Mouse (Mus musculus) heart, embryonic 10.5 days (tissue): ENCODE measurements around the gene Kcnh2. TPM values are rescaled to one million over a fixed set of nuclear protein-coding genes. Genes with fewer than 3 reads are reported as not detected.
"Not testable (repeated sequence)": the region's sequence is repeated elsewhere in the genome, so short reads cannot be mapped to it uniquely, and the experiment has no call there.

ENCODE experiments used
- DNase-seq: peaks from one replicate; pipeline ENCODE4 v3.0.0-alpha.2; 2017; ENCODE audit warnings: low spot score
- H3K27ac ChIP-seq: fragments of 300-500 bp; sonication (generic); 2 replicates; pipeline ENCODE4 v1.5.1; 2016; ENCODE audit warnings: mild to moderate bottlenecking
- H3K27me3 ChIP-seq: fragments of 300-500 bp; sonication (generic); 2 replicates; pipeline ENCODE4 v1.6.1; 2016; ENCODE audit warnings: mild to moderate bottlenecking; ENCODE audit not compliant: poor library complexity, insufficient read depth, severe bottlenecking
- H3K36me3 ChIP-seq: fragments of 300-500 bp; sonication (generic); 2 replicates; pipeline ENCODE4 v1.6.1; 2016; ENCODE audit warnings: mild to moderate bottlenecking, moderate library complexity
- H3K4me1 ChIP-seq: fragments of 300-500 bp; sonication (generic); 2 replicates; pipeline ENCODE4 v1.6.1; 2016; ENCODE audit warnings: mild to moderate bottlenecking
- H3K4me3 ChIP-seq: fragments of 300-500 bp; sonication (generic); 2 replicates; pipeline ENCODE4 v1.5.1; 2016; ENCODE audit warnings: mild to moderate bottlenecking, moderate library complexity
- H3K9me3 ChIP-seq: fragments of 300-500 bp; sonication (generic); 2 replicates; pipeline ENCODE4 v1.6.1; 2016; ENCODE audit warnings: mild to moderate bottlenecking, moderate library complexity
- WGBS: fragments of 180-500 bp; shearing (Covaris S2); methylation state at CpG from one replicate; pipeline ENCODE4 v1.1.7; 2016; 5-methylcytosine and 5-hydroxymethylcytosine counted together
- polyA plus RNA-seq: library from polyadenylated mRNA; unstranded; fragments of >200 nt; fragmentation: Nextera tagmentation; extraction: Ambion mirVana; gene quantifications from 2 replicates; pipeline ENCODE4 v1.2.1, GENCODE M21; 2016

Kcnh2 gene
- 28.8 and 32.2 TPM in 2 replicates for polyA plus RNA-seq

DNA sequence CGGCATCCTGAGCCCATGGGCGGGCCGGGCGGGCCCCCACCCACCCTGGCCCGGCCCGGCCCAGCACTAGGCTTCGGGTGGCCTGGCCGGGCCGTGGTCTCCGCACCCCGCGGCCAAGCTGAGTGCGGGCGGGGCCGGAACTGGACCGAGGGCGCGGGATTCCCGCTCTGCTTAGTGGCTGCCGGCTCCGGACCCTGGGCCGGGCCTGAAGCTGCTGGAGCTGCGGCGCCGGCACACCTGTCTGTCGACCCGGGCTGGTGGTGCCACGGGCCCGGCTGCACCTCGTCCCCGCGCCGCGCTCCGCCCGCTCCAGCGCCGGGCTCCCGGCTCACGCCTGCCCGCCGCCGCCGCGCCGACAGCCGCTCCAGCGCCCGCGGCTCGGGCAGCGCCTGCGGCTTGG, at the start of gene Kcnh2:
Gene Kcnh2 (minus strand): TSS at position 327 of the 400 bp plus-strand sequence.
- peaks cover 18% of the 10 kb centered on the region for H3K36me3 ChIP-seq
- peaks cover 77% of the 10 kb centered on the region for H3K4me1 ChIP-seq
- 1% methylated on average over 52 of the region's 53 CpGs for WGBS
- peak within 1 kb of the TSS; percentile 88 for H3K4me3 ChIP-seq
- DNase-seq = no peak
- H3K27me3 ChIP-seq = peaks cover 35% of the 10 kb centered on the region
- no peaks in the 10 kb centered on the region for H3K9me3 ChIP-seq
- peak within 1 kb of the TSS; percentile 99 for H3K27ac ChIP-seq

DNA sequence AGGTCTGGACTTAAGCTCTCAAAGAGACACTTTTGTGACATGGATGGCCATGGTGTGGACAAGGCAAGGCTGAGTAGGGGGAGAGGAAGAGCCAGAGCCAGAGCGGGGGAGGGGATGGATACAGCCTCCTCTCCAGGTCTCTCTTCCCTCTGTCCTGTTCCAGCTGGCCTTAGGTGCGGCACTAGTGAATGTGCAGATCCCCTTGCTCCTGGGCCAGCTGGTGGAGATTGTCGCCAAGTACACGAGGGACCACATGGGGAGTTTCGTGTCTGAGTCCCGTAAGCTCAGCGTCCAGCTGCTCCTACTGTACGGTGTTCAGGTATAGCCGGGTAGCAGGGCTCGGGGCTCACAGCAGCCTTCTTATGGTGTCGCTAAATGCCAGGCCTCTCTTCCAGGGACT, 49.0 kb upstream of the Kcnh2 start:
- Histone ChIP-seq H3K4me3 (no peak overlapping the region), H3K4me1 (peaks cover 35% of the 10 kb centered on the region), H3K9me3 (no peaks in the 10 kb centered on the region), H3K27me3 (no peaks in the 10 kb centered on the region), H3K36me3 (peaks cover 56% of the 10 kb centered on the region), H3K27ac (no peak overlapping the region)
- WGBS = 90% methylated on average over 11 of the region's 11 CpGs
- DNase-seq = no peak

DNA sequence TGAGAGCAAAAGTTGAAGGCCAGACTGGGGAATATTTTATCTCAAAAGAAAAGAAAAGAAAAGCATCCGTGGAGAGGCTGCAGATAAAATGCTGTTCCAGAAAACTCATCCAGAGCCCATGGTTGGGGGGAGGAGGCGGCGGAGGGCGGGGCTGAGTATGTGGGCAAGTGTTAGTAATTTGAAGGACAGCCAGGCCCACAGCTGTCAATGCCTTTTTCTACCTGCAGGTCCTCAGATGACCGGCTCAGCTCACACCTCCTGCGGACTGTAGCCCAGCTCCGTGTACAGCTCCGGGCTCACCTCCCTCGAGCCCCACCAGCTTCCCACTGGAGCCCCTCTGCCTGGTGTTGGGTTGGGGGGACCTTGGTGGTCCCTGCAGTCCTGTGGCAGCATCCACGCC, 48.3 kb upstream of the Kcnh2 start:
- H3K27ac ChIP-seq = no peak overlapping the region
- peaks cover 51% of the 10 kb centered on the region for H3K36me3 ChIP-seq
- no peaks in the 10 kb centered on the region for H3K27me3 ChIP-seq
- H3K9me3 ChIP-seq = no peaks in the 10 kb centered on the region
- peaks cover 34% of the 10 kb centered on the region for H3K4me1 ChIP-seq
- DNase-seq = no peak
- no peak overlapping the region for H3K4me3 ChIP-seq
- 77% methylated on average over 10 of the region's 10 CpGs for WGBS

DNA sequence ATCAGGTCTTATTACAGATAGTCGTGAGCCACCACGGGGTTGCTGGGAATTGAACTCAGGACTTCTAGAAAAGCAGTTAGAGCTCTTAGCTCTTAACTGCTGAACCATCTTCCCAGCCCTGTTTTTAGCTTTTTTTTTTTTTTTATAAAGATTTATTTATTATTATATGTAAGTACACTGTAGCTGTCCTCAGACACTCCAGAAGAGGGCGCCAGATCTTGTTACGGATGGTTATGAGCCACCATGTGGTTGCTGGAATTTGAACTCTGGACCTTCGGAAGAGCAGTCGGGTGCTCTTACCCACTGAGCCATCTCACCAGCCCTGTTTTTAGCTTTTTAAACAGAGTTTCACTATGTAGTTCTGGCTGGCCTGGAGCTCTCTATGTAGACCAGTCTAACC, 44.9 kb upstream of the Kcnh2 start:
- 83% methylated on average over 6 of the region's 6 CpGs for WGBS

DNA sequence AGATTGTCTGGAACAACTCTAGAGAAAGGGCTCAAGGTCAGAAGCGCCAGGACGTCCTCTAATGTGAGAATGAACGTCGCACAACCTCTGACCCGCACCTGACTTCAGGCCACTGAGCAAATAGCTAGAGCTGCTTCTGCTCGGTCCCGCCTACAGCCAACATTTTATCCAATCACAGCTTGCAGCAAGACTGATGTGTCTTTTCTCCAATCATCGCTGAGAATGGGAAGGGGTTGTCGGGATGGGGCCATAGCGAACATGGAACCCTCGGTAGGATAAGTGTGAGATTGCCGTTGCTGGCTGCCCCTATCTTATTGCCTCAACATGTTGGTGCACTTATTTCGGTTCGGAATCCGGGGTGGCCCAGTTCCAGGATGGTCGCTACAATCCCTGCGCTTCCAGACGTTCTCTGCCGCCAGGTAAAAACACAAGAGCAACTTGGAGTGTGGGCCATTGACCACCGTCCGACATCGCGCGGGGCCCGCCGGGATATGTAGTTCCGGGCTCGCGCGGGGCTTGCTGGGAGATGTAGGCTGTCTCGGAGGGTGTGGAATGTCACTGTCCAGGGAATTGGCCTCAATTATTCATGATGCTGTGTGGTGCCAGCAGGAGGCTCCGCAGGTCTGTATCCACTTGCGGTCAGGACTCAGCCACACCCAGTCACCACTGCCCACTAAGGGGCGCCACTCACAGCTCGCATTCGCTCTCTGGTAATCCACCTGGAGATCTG, 42.9 kb upstream of the Kcnh2 start:
- Histone ChIP-seq H3K27ac (peak overlapping the region; percentile 96), H3K9me3 (no peaks in the 10 kb centered on the region), H3K27me3 (peaks cover 4% of the 10 kb centered on the region; the same call in 1 of the 2 replicates), H3K4me1 (peaks cover 42% of the 10 kb centered on the region), H3K4me3 (peak overlapping the region; percentile 74), H3K36me3 (peaks cover 5% of the 10 kb centered on the region; the same call in 1 of the 2 replicates)
- 2% methylated on average over 36 of the region's 36 CpGs for WGBS
- peak; percentile 98 for DNase-seq

More for the DNA sequence above, 44.9 kb upstream of the Kcnh2 start:
- H3K4me3 ChIP-seq, H3K27me3 ChIP-seq, H3K27ac ChIP-seq, H3K9me3 ChIP-seq, DNase-seq: not testable (repeated sequence)
- H3K4me1 ChIP-seq = peaks cover 46% of the 10 kb centered on the region
- peaks cover 20% of the 10 kb centered on the region for H3K36me3 ChIP-seq

DNA sequence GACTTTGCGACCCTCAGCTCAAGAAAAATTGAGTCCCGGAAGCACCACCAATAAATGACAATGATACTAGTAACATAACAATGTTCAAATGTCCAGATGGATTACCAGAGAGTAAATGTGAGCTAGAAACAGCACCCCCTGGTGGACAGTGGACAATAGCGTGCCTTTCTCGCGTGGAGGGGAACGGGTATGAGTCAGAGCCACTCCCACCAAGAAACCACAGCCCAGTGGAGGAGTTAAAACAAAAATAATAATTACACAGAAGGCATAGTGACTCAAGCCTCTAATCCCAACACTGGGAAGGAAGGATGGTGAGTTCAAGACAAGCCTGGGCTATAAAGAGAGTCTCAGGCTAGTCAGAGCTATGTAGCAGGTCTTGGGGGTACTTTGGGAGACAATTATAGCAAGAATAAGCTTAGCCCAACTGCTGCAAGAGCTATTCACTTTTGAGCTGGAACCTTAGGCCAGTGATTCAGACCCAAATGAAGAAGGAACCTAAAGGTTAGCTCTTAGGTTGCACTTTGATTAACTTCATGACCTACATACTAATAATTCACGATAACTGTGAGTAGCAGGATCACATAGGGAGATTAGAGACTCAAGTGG, 42.1 kb upstream of the Kcnh2 start, which contains the start of gene Abcb8:
Gene Abcb8 (plus strand): TSS at position 272 of the 606 bp plus-strand sequence.
- Histone ChIP-seq H3K4me3 (peak within 1 kb of the TSS; percentile 74), H3K36me3 (peaks cover 2% of the 10 kb centered on the region; the same call in 1 of the 2 replicates), H3K27me3 (peaks cover 8% of the 10 kb centered on the region; the same call in 1 of the 2 replicates), H3K27ac (peak within 1 kb of the TSS; percentile 96), H3K9me3 (no peaks in the 10 kb centered on the region), H3K4me1 (peaks cover 44% of the 10 kb centered on the region)
- peak; percentile 87 for DNase-seq
- 20% methylated on average over 7 of the region's 7 CpGs for whole genome bisulfite sequencing

DNA sequence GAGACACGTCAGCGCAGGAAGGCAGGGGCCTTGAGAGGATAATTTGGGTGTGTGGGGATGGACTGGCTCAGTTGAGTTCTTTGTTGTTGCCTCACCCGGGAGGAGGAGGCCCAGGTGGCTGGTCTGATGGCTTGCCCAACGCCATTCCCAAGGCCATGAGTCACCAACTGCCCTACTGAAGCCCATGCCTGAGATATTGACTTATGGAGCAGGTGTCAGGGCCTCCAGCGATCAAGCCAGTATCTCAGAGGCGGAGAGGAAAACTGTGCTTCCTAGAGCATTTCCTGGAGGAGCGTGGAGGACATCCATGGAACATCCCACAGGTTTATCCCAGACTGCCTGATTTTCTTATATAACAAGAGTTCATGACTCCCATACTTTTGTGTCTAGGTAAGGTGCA, 41.3 kb upstream of the Kcnh2 start:
- H3K27me3 ChIP-seq = peaks cover 16% of the 10 kb centered on the region
- 0 out of 2 replicates have a peak overlapping the region, but pooled peaks have one; percentile 1 for H3K27ac ChIP-seq
- WGBS = 63% methylated on average over 7 of the region's 7 CpGs

DNA sequence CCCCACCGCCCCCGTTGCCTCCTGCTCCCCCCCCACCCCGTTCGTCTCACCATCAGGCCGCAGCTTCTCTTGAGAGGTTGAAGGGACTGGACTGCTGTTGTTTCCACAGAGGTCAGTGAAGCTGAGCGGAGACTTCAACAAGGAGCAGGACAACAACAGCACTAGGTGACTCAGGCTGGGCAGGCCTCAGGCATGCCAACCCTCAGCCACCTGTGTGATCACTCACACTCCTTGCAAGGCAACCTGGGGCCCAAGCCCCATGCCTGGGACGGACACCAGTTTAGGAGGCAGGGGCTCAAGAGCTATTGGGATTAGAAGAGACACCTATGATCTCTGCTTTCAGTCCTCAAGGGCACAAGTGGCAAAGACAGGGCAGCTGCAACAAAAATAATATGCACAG, 40.5 kb upstream of the Kcnh2 start, which contains the start of gene Atg9b:
Gene Atg9b (minus strand): TSS at position 280 of the 400 bp plus-strand sequence.
- Histone ChIP-seq H3K9me3 (no peaks in the 10 kb centered on the region), H3K4me1 (peaks cover 55% of the 10 kb centered on the region), H3K27ac (0 out of 2 replicates have a peak within 1 kb of the TSS, but pooled peaks have one; percentile 1), H3K27me3 (peaks cover 24% of the 10 kb centered on the region), H3K36me3 (peaks cover 2% of the 10 kb centered on the region; the same call in 1 of the 2 replicates), H3K4me3 (no peak within 1 kb of the TSS)
- no peak for DNase-seq
- 78% methylated on average over 7 of the region's 7 CpGs for WGBS

More for the DNA sequence above, 41.3 kb upstream of the Kcnh2 start:
- Histone ChIP-seq H3K36me3 (peaks cover 2% of the 10 kb centered on the region; the same call in 1 of the 2 replicates), H3K4me3 (no peak overlapping the region), H3K9me3 (no peaks in the 10 kb centered on the region), H3K4me1 (peaks cover 46% of the 10 kb centered on the region)
- DNase-seq = no peak

DNA sequence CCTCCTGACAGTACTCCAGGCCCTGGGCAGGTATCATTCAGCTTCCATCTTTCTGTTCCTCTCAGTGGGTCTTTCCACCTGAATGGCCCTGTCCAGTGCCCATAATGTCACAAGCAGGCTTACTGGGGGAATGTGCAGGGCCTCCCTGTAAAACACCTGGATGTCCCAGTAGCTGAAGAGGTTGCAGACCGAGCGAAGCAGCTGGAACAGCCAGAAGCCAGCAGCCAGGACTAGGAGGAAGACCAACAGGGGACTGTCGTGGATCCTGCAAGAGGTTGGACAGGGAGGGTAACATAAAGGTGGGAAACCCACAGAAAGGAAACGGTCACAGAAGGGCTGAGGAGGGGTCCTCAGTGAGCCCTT, 38.2 kb upstream of the Kcnh2 start:
- Histone ChIP-seq H3K4me3 (no peak overlapping the region), H3K27me3 (peaks cover 46% of the 10 kb centered on the region), H3K4me1 (peaks cover 62% of the 10 kb centered on the region), H3K27ac (peak overlapping the region; percentile 72), H3K36me3 (0 out of 2 replicates have a peak, but pooled peaks cover 5% of the 10 kb centered on the region), H3K9me3 (no peaks in the 10 kb centered on the region)
- 79% methylated on average over 4 of the region's 4 CpGs for WGBS
- no peak for DNase-seq

DNA sequence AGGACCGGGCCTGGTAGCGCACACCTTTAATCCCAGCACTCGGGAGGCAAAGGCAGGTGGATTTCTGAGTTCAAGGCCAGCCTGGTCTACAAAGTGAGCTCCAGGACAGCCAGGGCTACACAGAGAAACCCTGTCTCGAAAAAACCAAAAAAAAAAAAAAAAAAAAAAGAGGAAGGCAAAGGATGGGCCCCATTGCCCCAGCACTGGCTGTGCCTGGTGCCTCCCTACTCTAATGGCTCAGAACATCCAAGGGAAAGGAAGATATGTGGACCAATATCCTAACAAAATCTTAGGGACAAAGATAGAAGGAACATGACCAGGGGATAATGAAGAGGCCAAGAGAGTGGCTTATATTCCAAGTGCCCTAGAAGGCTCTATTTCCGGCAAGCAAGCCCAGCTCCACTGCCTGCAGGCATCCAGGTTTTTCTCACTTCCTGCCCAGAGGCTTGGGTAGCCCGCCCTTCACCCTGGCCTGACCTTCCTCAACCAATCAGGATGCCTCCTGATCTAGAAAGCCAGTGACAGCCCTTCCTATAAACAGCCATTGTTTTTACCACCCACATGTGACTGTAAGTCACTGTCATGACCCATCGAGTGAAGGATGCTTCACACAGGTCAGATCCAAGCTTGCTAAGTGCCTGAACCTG, 37.7 kb upstream of the Kcnh2 start:
- Histone ChIP-seq H3K27ac (peak overlapping the region; percentile 84), H3K4me3 (no peak overlapping the region)
- WGBS = 47% methylated on average over 7 of the region's 7 CpGs

DNA sequence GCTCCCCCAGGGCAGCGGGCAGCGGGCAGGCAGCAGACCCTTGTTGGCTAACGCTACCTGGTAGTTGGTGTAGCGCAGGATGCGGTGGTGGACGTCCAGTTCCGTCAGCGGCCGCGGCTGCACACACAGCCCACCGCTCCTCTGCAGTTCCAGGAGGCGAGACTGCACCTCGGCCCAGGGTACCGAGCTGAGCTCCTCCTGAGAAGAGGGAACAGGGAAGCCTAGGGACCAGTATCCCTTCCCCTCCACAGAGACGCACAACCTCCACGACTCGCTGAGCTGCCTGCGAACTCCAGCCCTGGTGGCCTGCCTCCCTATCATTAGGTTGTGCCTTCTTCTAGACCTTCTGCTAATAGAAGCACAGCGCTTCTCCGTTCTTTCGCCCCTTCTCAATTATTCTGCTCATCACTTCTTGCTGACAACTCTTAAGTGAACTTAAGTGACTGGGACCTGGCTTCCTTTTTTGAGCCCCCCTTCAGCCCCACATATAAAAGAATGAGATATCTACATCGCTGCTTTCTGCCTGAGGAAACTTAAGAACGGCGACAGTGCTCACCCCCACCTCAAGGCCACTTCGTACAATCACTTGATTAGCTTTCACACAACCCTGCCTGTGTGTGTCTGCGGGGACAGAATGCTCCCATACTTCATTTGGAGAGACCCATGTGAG, 37.0 kb upstream of the Kcnh2 start:
- peaks cover 66% of the 10 kb centered on the region for H3K4me1 ChIP-seq
- H3K4me3 ChIP-seq = peak overlapping the region; percentile 63
- DNase-seq = no peak
- 0 out of 2 replicates have a peak, but pooled peaks cover 5% of the 10 kb centered on the region for H3K36me3 ChIP-seq
- H3K27me3 ChIP-seq = peaks cover 50% of the 10 kb centered on the region
- H3K27ac ChIP-seq = peak overlapping the region; percentile 84
- H3K9me3 ChIP-seq = no peaks in the 10 kb centered on the region
- WGBS = 21% methylated on average over 26 of the region's 26 CpGs

More for the DNA sequence above, 37.7 kb upstream of the Kcnh2 start:
- peaks cover 50% of the 10 kb centered on the region for H3K27me3 ChIP-seq
- 0 out of 2 replicates have a peak, but pooled peaks cover 5% of the 10 kb centered on the region for H3K36me3 ChIP-seq
- no peak for DNase-seq
- no peaks in the 10 kb centered on the region for H3K9me3 ChIP-seq
- H3K4me1 ChIP-seq = peaks cover 64% of the 10 kb centered on the region
